Mouse (Mus musculus) midbrain, embryonic 13.5 days (tissue): ENCODE measurements around the gene Pou3f4. TPM values are rescaled to one million over a fixed set of nuclear protein-coding genes. Genes with fewer than 3 reads are reported as not detected.

Experiments
- ATAC-seq: fragments of 200-750 bp; cut with Nextera tagmentation; 2 replicates; pipeline ENCODE4 v1.8.0; 2017; ENCODE audit warnings: mild to moderate bottlenecking, moderate TSS enrichment, moderate library complexity
- H3K27ac ChIP-seq: fragments of 300-500 bp; sonication (generic); 2 replicates; pipeline ENCODE4 v1.5.1; 2015; ENCODE audit warnings: inconsistent platforms, mild to moderate bottlenecking, moderate library complexity
- H3K27me3 ChIP-seq: fragments of 300-500 bp; sonication (generic); 2 replicates; pipeline ENCODE4 v1.6.1; 2015; ENCODE audit warnings: mild to moderate bottlenecking, inconsistent platforms
- H3K36me3 ChIP-seq: fragments of 300-500 bp; sonication (generic); 2 replicates; pipeline ENCODE4 v1.6.1; 2015; ENCODE audit warnings: mild to moderate bottlenecking, inconsistent platforms
- H3K4me1 ChIP-seq: fragments of 300-500 bp; sonication (generic); replicated peaks from 2 replicates; pipeline ENCODE4 v1.6.1; 2015; ENCODE audit warnings: inconsistent platforms
- H3K4me2 ChIP-seq: fragments of 300-500 bp; sonication (generic); replicated peaks from 2 replicates; pipeline ENCODE4 v1.6.1; 2015; ENCODE audit warnings: moderate library complexity, mild to moderate bottlenecking, inconsistent platforms
- H3K4me3 ChIP-seq: fragments of 300-500 bp; sonication (generic); replicated peaks from 2 replicates; pipeline ENCODE4 v1.5.1; 2015; ENCODE audit warnings: mild to moderate bottlenecking, inconsistent platforms
- H3K9ac ChIP-seq: fragments of 300-500 bp; sonication (generic); replicated peaks from 2 replicates; pipeline ENCODE4 v1.6.1; 2015; ENCODE audit warnings: mild to moderate bottlenecking, inconsistent platforms
- H3K9me3 ChIP-seq: fragments of 300-500 bp; sonication (generic); 2 replicates; pipeline ENCODE4 v1.6.1; 2016; ENCODE audit warnings: mild to moderate bottlenecking, inconsistent platforms
- WGBS: fragments of 180-500 bp; shearing (Covaris S2); methylation state at CpG from one replicate; pipeline ENCODE4 v1.1.7; 2015; 5-methylcytosine and 5-hydroxymethylcytosine counted together
- polyA plus RNA-seq: library from polyadenylated mRNA; unstranded; fragments of >200 nt; fragmentation: Nextera tagmentation; extraction: Ambion mirVana; gene quantifications from 2 replicates; pipeline ENCODE4 v1.2.1, GENCODE M21; 2015

Pou3f4 gene
- polyA plus RNA-seq, 1 experiment from 2014 or later: 45.8 TPM

GRCm38 (mm10) chrX:110817211-110817610 lies 3.1 kb downstream of the Pou3f4 start:
- WGBS: 19% methylated on average over 10 of the region's 10 CpGs
- peak overlapping the region; percentile 92 for H3K27ac ChIP-seq
- peak overlapping the region; percentile 58 for H3K4me2 ChIP-seq
- H3K4me1 ChIP-seq: no peaks in the 10 kb centered on the region
- peak overlapping the region; percentile 64 for H3K4me3 ChIP-seq
- H3K9ac ChIP-seq: peak overlapping the region; percentile 87
- ATAC-seq: no peak
- H3K9me3 ChIP-seq: no peaks in the 10 kb centered on the region
- no peaks in the 10 kb centered on the region for H3K36me3 ChIP-seq
- H3K27me3 ChIP-seq: no peaks in the 10 kb centered on the region

GRCm38 (mm10) chrX:110837450-110837849 lies 23.4 kb downstream of the Pou3f4 start:
- Histone ChIP-seq H3K27me3 (no peaks in the 10 kb centered on the region), H3K27ac (no peak overlapping the region), H3K9me3 (no peaks in the 10 kb centered on the region), H3K9ac (no peak overlapping the region), H3K4me1 (no peaks in the 10 kb centered on the region), H3K4me3 (no peak overlapping the region), H3K36me3 (no peaks in the 10 kb centered on the region), H3K4me2 (no peak overlapping the region)
- no peak for ATAC-seq
- 60% methylated on average over 2 of the region's 2 CpGs for WGBS

GRCm38 (mm10) chrX:110851300-110851699 lies 37.2 kb downstream of the Pou3f4 start:
- Histone ChIP-seq H3K4me2 (no peak overlapping the region), H3K4me1 (no peaks in the 10 kb centered on the region), H3K27ac (no peak overlapping the region), H3K36me3 (no peaks in the 10 kb centered on the region), H3K4me3 (no peak overlapping the region), H3K9me3 (no peaks in the 10 kb centered on the region), H3K27me3 (no peaks in the 10 kb centered on the region), H3K9ac (no peak overlapping the region)
- ATAC-seq: no peak
- whole genome bisulfite sequencing: 42% methylated on average over 2 of the region's 2 CpGs
